Mouse (Mus musculus): Measurements from ENCODE around the gene P2rx3.
A peak's percentile ranks its signal among the peaks of the same experiment; 100 is the strongest.

P2rx3 gene

GRCm38 (mm10) chr2:84967318-84967991 is 69.8 kb downstream of the P2rx3 start:
- DNase-seq, result no peak

GRCm38 (mm10) chr2:84964111-84964801 is 73.0 kb downstream of the P2rx3 start:
- no peak for DNase-seq

- DNase-seq, result peak; percentile 23
Observed at GRCm38 (mm10) chr2:84962906-84963507, 74.3 kb downstream of the P2rx3 start.

GRCm38 (mm10) chr2:84961901-84962300 is 75.4 kb downstream of the P2rx3 start:
- no peak for DNase-seq

- DNase-seq, result no peak
Observed at GRCm38 (mm10) chr2:84961300-84961699, 76.0 kb downstream of the P2rx3 start.

GRCm38 (mm10) chr2:84958588-84959264 is 78.5 kb downstream of the P2rx3 start:
- no peak for DNase-seq

- DNase-seq, result peak; percentile 39
Observed at GRCm38 (mm10) chr2:84956274-84956673, 81.0 kb downstream of the P2rx3 start.

GRCm38 (mm10) chr2:84955435-84955834 is 81.8 kb downstream of the P2rx3 start:
- no peak for DNase-seq

- DNase-seq, result no peak
Observed at GRCm38 (mm10) chr2:84952693-84953092, 84.6 kb downstream of the P2rx3 start.

- DNase-seq, result no peak
Observed at GRCm38 (mm10) chr2:84952251-84952650, 85.0 kb downstream of the P2rx3 start.

- no peak for DNase-seq
Observed at GRCm38 (mm10) chr2:84951027-84951426, 86.2 kb downstream of the P2rx3 start.

GRCm38 (mm10) chr2:84948721-84949120 is 88.5 kb downstream of the P2rx3 start:
- no peak for DNase-seq
